Mouse (Mus musculus) urinary bladder, postnatal 14 days (tissue): ENCODE results near the gene Stard10.

Source experiments
- DNase-seq: peaks from one replicate; pipeline ENCODE4 v3.0.0; 2021; ENCODE audit warnings: low spot score

Stard10 gene

GRCm38 (mm10) chr7:101374155-101374554 lies 57.3 kb downstream of the Stard10 start:
- no peak for DNase-seq

- no peak for DNase-seq
These were observed 59.9 kb downstream of the Stard10 start for GRCm38 (mm10) chr7:101376701-101377340.

- DNase-seq = peak; percentile 86
These were observed 60.9 kb downstream of the Stard10 start for GRCm38 (mm10) chr7:101377741-101378262.

GRCm38 (mm10) chr7:101378285-101378684 lies 61.4 kb downstream of the Stard10 start:
- DNase-seq = no peak

GRCm38 (mm10) chr7:101378796-101379465 lies 62.0 kb downstream of the Stard10 start:
- no peak for DNase-seq

- no peak for DNase-seq
These were observed 62.8 kb downstream of the Stard10 start for GRCm38 (mm10) chr7:101379732-101380131.

- peak; percentile 36 for DNase-seq
These were observed 64.6 kb downstream of the Stard10 start for GRCm38 (mm10) chr7:101381512-101381911.

- DNase-seq = peak; percentile 37
These were observed 65.5 kb downstream of the Stard10 start for GRCm38 (mm10) chr7:101382378-101382777.

- DNase-seq = no peak
These were observed 66.9 kb downstream of the Stard10 start for GRCm38 (mm10) chr7:101383756-101384155.

- DNase-seq = no peak
These were observed 68.0 kb downstream of the Stard10 start for GRCm38 (mm10) chr7:101384931-101385330.

GRCm38 (mm10) chr7:101385331-101385733 lies 68.4 kb downstream of the Stard10 start:
- peak; percentile 48 for DNase-seq

GRCm38 (mm10) chr7:101385866-101386452 lies 69.1 kb downstream of the Stard10 start:
- DNase-seq = no peak

- no peak for DNase-seq
These were observed 72.4 kb downstream of the Stard10 start for GRCm38 (mm10) chr7:101389256-101389655.

GRCm38 (mm10) chr7:101391909-101392479 lies 75.1 kb downstream of the Stard10 start:
- peak; percentile 41 for DNase-seq

- DNase-seq = peak; percentile 34
These were observed 76.1 kb downstream of the Stard10 start for GRCm38 (mm10) chr7:101393015-101393414.

GRCm38 (mm10) chr7:101393694-101394504 lies 77.0 kb downstream of the Stard10 start:
- DNase-seq = peak; percentile 82

GRCm38 (mm10) chr7:101394569-101394968 lies 77.7 kb downstream of the Stard10 start:
- DNase-seq = no peak

GRCm38 (mm10) chr7:101395471-101395870 lies 78.6 kb downstream of the Stard10 start:
- DNase-seq = peak; percentile 30
